Mouse (Mus musculus) inflammation-experienced regulatory T-cells, adult 6 months (primary cell): ENCODE data around the gene B230118H07Rik. TPM values are rescaled to one million over a fixed set of nuclear protein-coding genes. Genes with fewer than 3 reads are reported as not detected.

Experiments used
- ATAC-seq: one replicate; pipeline ENCODE4 v1.8.0; 2017
- polyA plus RNA-seq, 3 experiments: library from polyadenylated mRNA; unstranded; fragments of 100-300 nt; shearing (Covaris generic); gene quantifications; one replicate each; pipeline ENCODE4 v1.2.1; 2017

Gene B230118H07Rik
- polyA plus RNA-seq, result under 1 TPM in 2 of 3 experiments, not detected in 1; 0.59 to 0.79 TPM

- no peak for ATAC-seq
Observed at GRCm38 (mm10) chr2:101649114-101649671, at the start of gene B230118H07Rik, which contains the start of gene Rag1. Gene B230118H07Rik (minus strand): TSS chr2:101649532. Gene Rag1 (minus strand): TSS chr2:101649501.

DNA sequence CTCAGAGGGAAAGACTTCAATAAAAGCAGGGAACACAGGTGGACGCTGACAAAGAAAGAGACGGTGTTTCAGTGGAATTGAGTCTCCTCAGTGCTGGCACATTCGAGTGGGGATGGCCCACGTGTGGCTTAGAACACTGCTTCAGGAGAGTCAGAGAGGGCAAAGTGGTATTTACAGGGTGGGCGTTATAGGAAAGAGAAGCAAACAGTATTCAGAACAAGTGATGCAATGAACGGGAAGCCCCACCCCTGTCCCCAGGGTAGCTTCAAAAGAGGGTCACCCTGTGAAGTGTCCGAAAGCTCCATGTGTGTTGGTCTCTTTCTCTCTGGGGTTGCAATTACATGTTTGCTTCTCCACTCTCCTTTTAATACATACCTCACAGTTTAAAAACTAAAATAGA, 46.3 kb upstream of the B230118H07Rik start:
- no peak for ATAC-seq

- peak; percentile 53 for ATAC-seq
Observed at GRCm38 (mm10) chr2:101693577-101694215, 44.4 kb upstream of the B230118H07Rik start.

DNA sequence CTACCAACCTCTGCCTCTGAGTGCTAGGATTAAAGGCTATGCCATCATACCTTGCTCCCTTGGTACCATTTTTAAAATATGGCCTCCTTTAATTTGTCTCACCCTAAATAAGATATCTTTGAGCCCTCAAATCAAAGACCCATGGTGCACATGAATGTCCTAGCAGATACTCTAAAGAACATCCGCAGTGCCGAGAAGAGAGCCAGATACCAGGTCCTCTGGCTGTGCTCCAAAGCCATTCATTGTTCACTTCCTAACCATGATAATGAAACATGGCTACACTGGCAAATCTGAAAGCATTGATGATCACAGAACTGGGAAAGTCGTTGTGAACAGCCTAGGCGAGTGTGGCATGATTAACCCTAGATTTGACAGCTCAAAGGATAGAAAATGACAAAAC, 43.7 kb upstream of the B230118H07Rik start:
- ATAC-seq, result no peak

GRCm38 (mm10) chr2:101690252-101690827, 41.0 kb upstream of the B230118H07Rik start:
- no peak for ATAC-seq

- no peak for ATAC-seq
Observed at GRCm38 (mm10) chr2:101688011-101688410, 38.7 kb upstream of the B230118H07Rik start.

- ATAC-seq, result no peak
Observed at GRCm38 (mm10) chr2:101684421-101684820, 35.1 kb upstream of the B230118H07Rik start.

GRCm38 (mm10) chr2:101679164-101679784, 29.9 kb upstream of the B230118H07Rik start:
- ATAC-seq, result peak; percentile 53

- peak; percentile 91 for ATAC-seq
Observed at GRCm38 (mm10) chr2:101678236-101679021, 29.1 kb upstream of the B230118H07Rik start, which contains the start of gene Traf6. Gene Traf6 (plus strand): TSS chr2:101678429.

GRCm38 (mm10) chr2:101673547-101673946, 24.2 kb upstream of the B230118H07Rik start:
- ATAC-seq, result no peak

GRCm38 (mm10) chr2:101668751-101669150, 19.4 kb upstream of the B230118H07Rik start:
- ATAC-seq, result no peak

- no peak for ATAC-seq
Observed at GRCm38 (mm10) chr2:101665703-101666092, 16.4 kb upstream of the B230118H07Rik start.

- peak; percentile 91 for ATAC-seq
Observed at GRCm38 (mm10) chr2:101665058-101665702, 15.8 kb upstream of the B230118H07Rik start.

DNA sequence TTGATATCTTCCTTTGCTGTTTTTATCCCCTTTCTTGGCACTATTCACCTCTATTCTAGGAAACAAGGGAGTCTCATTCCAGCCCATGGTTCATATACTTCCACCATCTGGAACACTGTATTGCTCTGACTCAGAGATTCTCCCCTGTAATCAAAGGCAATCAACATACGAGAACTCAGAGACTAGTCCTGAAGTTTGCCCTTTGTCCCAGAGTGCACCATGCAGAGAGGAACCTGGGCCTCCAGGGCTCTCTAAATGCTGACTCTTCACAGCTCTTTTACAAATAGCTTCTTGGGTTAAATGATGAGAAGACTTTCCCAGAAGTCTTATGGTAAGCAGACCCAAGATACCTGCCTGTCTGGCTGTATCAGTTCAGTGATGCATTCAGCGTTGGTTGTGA, 11.2 kb upstream of the B230118H07Rik start:
- no peak for ATAC-seq

GRCm38 (mm10) chr2:101652921-101653597, 3.7 kb upstream of the B230118H07Rik start:
- ATAC-seq, result peak; percentile 60

DNA sequence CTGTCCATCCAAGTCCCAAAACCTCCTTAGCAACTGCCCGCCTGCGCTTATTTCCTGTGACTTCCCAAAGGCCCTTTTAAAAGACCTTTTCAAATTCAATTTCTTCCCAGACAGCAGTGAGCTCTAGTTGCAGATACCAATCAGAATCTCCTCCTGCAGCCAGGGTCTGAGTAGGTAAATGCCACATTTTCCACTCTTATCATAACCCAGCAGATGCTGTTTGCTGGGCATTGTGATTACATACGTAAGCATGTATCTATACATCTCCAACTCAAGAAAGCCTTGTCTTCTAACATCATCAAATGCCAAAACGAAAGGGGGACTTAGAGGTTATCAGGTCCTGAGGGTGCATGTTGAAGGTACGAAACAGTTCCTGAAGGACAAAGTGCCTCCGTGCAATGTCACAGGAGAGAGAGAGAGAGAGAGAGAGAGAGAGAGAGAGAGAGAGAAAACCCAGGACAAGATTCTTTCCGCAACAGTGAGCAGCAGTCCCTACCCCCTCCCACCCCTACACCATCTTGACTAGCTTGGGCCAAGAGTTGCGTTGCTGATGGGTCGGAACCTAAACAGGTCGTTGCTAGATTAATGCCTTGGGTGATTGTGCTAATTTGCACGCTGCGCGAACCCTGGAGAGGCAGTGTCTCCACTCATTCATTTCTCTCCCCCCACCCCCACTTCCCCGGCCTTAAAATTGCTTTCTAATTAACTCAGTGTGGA, 3.0 kb upstream of the B230118H07Rik start:
- ATAC-seq, result no peak

DNA sequence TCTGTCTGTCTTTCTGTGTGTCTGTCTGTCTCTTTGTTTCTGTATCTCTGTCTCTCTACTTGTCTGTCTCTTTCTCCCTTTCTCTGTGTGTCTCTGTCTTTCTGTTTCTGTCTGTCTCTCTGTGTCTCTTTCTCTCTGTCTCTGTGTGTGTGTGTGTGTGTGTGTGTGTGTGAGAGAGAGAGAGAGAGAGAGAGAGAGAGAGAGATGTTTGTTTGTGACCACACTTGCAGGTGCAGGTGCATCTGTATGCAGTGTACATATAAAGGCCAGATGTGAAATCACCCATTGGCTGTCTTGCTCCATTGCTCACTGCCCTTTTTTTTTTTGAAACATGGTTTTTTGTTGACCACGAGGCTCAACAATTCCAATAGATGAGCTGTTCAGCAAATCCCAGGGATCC, 1.1 kb upstream of the B230118H07Rik start:
- no peak for ATAC-seq

GRCm38 (mm10) chr2:101648361-101648760, 971 bp downstream of the B230118H07Rik start:
- ATAC-seq, result no peak

GRCm38 (mm10) chr2:101645841-101646240, 3.5 kb downstream of the B230118H07Rik start:
- no peak for ATAC-seq

DNA sequence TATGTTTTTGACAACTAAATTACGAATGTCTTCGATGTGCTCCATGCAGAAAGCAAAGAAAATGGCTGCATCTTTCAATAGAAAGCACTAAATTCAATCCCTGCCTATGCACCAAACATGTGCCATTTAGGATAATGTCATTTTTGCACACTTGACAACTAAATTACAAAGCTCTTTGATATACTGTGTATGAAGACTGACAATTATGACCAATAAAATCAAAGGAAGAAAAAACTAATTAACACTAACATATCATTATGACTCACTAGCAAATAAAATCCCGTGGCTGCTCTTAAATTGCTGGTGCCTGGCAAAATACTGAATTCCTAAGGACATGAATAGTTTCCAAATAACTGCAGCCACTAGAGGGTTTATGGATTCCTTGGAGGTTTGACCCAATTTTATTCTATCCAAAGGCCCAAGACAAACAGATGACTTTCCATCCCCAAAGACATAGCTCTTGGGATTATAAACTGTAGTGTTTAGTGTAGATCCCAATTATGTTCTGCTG, 9.4 kb downstream of the B230118H07Rik start:
- no peak for ATAC-seq
